Mouse (Mus musculus) heart, embryonic 16.5 days (tissue): ENCODE results near the gene Rcor2. TPM values are rescaled to one million over a fixed set of nuclear protein-coding genes. Genes with fewer than 3 reads are reported as not detected.

ENCODE experiments used
- ATAC-seq: fragments of 200-750 bp; cut with Nextera tagmentation; replicated peaks from 2 replicates; pipeline ENCODE4 v1.8.0; 2017; ENCODE audit warnings: moderate number of reproducible peaks; ENCODE audit not compliant: insufficient read depth, low FRiP score; ENCODE audit errors: extremely low read depth
- H3K27ac ChIP-seq: fragments of 300-500 bp; sonication (generic); 2 replicates; pipeline ENCODE4 v1.5.1; 2014; ENCODE audit warnings: mild to moderate bottlenecking, low read length, control low read depth, moderate library complexity
- H3K27me3 ChIP-seq: fragments of 300-500 bp; sonication (generic); 2 replicates; pipeline ENCODE4 v1.6.1; 2014; ENCODE audit warnings: low read length, mixed read lengths; ENCODE audit not compliant: control insufficient read depth, insufficient read depth
- H3K36me3 ChIP-seq: fragments of 300-500 bp; sonication (generic); 2 replicates; pipeline ENCODE4 v1.6.1; 2014; ENCODE audit not compliant: control insufficient read depth, insufficient read depth
- H3K4me1 ChIP-seq: fragments of 300-500 bp; sonication (generic); 2 replicates; pipeline ENCODE4 v1.6.1; 2014; ENCODE audit warnings: low read length, mixed read lengths; ENCODE audit not compliant: control insufficient read depth, insufficient read depth
- H3K4me2 ChIP-seq: fragments of 300-500 bp; sonication (generic); 2 replicates; pipeline ENCODE4 v1.6.1; 2014; ENCODE audit warnings: low read depth, mild to moderate bottlenecking, control low read depth, low read length
- H3K4me3 ChIP-seq: fragments of 300-500 bp; sonication (generic); 2 replicates; pipeline ENCODE4 v1.5.1; 2014; ENCODE audit warnings: mild to moderate bottlenecking, control low read depth, low read length
- H3K9ac ChIP-seq: fragments of 300-500 bp; sonication (generic); 2 replicates; pipeline ENCODE4 v1.6.1; 2014; ENCODE audit warnings: low read length, control low read depth
- H3K9me3 ChIP-seq: fragments of 300-500 bp; sonication (generic); replicated peaks from 2 replicates; pipeline ENCODE4 v1.6.1; 2016; ENCODE audit warnings: low read length; ENCODE audit not compliant: control insufficient read depth
- WGBS: fragments of 180-500 bp; shearing (Covaris S2); extraction: QIAGEN DNeasy Blood & Tissue Kit; methylation state at CpG from one replicate; pipeline ENCODE4 v1.1.7; 2014; 5-methylcytosine and 5-hydroxymethylcytosine counted together
- polyA plus RNA-seq: library from polyadenylated mRNA; unstranded; fragments of >200 nt; fragmentation: Nextera tagmentation; extraction: Ambion mirVana; gene quantifications from 2 replicates; pipeline ENCODE4 v1.2.1, GENCODE M21; 2015

The Rcor2 gene
- polyA plus RNA-seq, 1 experiment from 2014 or later = 11.9 TPM

DNA sequence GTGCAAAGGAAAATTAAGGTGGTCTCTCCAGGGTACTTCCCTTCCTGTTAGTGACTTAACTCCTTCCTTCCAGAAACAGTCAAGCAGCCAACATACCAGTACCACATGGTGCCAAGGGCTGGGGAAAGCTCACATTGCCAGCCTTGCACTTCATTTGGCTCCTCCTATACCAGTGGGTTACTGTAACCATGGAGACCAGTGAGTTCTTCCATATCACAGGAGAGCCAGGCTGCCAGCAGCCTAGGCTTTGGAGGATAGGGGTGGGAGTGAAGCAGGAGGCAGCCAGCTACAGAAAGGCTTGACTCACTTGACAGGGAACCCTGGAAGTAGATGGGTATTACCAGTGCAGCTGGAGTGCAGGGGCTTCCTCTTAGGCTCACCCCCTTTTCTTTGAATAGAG, 31.9 kb downstream of the Rcor2 start:
- peak; percentile 28; the same call in 1 of the 2 replicates for ATAC-seq
- Histone ChIP-seq H3K9me3 (no peaks in the 10 kb centered on the region), H3K4me1 (peaks cover 35% of the 10 kb centered on the region), H3K9ac (no peak overlapping the region), H3K4me3 (no peak overlapping the region), H3K27me3 (no peaks in the 10 kb centered on the region), H3K27ac (no peak overlapping the region), H3K4me2 (no peak overlapping the region), H3K36me3 (0 out of 2 replicates have a peak, but pooled peaks cover 2% of the 10 kb centered on the region)

DNA sequence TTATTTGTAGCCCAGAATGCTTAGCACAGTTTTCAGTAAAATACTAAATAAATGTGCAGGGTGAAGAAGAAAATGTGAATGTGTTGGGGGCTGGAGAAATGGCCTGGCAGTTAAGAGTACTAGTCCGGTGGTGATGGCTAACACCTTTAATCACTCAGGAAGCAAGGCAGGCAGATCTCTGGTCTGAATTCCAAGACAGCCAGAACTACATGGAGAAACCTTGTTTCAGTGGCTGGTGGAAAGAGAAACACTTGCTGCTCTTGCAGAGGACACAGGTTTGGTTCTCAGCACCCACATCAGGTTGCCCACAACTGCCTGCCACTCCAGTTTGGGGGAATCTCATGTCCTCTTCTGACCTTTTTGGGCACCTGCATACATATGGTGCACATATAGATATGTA, 33.0 kb downstream of the Rcor2 start:
- Histone ChIP-seq H3K27me3 (no peaks in the 10 kb centered on the region), H3K27ac (no peak overlapping the region), H3K4me1 (peaks cover 28% of the 10 kb centered on the region), H3K36me3 (0 out of 2 replicates have a peak, but pooled peaks cover 2% of the 10 kb centered on the region), H3K4me2 (no peak overlapping the region), H3K9ac (no peak overlapping the region), H3K9me3 (no peaks in the 10 kb centered on the region), H3K4me3 (no peak overlapping the region)
- 90% methylated on average over 1 of the region's 1 CpGs for WGBS
- no peak for ATAC-seq

DNA sequence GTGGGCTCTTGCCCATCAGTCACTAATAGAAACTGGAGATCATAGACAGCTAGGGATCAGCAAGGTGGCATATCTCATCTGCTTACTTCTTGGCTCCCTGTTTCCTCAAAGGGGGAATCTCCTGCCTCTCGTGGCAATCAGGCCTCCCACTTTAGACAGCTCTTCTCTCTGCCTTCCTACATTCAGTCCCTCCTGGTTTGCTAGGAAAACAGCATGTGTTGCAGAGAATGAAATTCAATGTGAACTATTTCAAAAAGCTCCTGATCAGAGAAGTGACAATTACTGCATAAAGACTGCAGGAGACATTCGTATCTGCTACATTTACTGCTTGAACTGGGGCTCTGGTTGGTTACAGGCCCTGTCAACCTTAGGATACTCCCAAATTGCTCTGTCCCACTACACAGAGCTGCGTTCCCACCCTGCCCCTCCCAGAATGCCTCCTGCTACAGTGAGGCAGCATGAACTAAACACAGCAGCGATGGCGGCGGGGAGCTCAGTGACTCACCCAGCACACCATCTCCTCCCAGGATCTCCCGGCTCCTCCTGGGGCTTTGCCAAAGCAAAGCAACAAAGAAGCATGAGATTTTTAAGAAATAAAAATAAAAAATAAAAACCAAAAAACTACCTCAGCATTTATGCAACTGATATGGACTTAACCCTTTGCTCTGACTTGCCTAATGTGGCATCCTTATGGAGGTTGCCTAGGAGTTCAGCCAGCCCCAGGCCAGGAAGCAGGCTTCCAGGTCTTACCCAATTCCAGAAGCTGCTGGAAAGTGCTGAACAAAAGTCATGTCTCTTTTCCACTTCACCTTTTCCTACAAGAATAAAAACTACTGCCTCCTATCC, 34.7 kb downstream of the Rcor2 start:
- H3K4me1 ChIP-seq = peaks cover 33% of the 10 kb centered on the region
- ATAC-seq = no peak
- H3K4me3 ChIP-seq = no peak overlapping the region
- H3K27ac ChIP-seq = peak overlapping the region; percentile 21; the same call in 1 of the 2 replicates
- H3K27me3 ChIP-seq = no peaks in the 10 kb centered on the region
- 65% methylated on average over 7 of the region's 7 CpGs for WGBS
- H3K9me3 ChIP-seq = no peaks in the 10 kb centered on the region
- H3K9ac ChIP-seq = no peak overlapping the region
- no peak overlapping the region for H3K4me2 ChIP-seq
- H3K36me3 ChIP-seq = 0 out of 2 replicates have a peak, but pooled peaks cover 2% of the 10 kb centered on the region

DNA sequence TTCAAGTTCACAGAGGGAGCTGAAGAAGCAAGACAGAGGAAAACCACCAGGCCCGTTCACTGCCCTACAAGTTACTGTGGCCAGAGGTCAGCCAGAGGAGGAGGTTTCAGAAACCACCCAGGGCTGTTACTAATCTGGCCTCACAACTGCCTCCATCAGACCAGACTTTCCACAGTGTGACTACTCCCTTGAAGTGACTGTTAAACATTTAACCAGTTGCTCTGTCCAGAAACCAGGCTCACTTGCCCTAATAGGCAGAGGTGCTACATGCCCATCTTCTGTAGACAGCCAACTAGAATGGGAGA, 35.3 kb downstream of the Rcor2 start:
- ATAC-seq = no peak
- H3K36me3 ChIP-seq = 0 out of 2 replicates have a peak, but pooled peaks cover 2% of the 10 kb centered on the region
- no peaks in the 10 kb centered on the region for H3K27me3 ChIP-seq
- no peak overlapping the region for H3K27ac ChIP-seq
- H3K4me1 ChIP-seq = peaks cover 39% of the 10 kb centered on the region
- whole genome bisulfite sequencing = 44% methylated on average over 1 of the region's 1 CpGs
- no peaks in the 10 kb centered on the region for H3K9me3 ChIP-seq
- H3K9ac ChIP-seq = no peak overlapping the region
- no peak overlapping the region for H3K4me3 ChIP-seq
- H3K4me2 ChIP-seq = no peak overlapping the region

DNA sequence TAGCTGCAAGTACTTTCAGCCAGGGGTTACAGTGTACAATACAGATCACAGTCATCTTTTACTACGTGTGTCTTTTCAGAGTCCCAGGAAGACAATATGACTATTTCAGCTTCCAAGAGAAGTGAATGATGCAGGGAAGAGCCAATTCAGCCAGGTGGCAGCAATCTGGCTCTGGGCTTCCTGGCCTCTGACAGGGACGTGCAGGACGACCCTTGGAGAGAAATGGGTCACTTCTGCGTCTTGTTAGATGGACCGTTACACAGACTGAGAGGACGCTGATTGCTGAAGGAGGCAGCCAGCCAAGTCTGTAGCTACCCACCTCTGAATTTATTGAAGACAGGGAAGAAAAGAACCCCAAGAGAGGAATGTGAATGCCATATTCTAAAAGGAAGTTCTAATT, 36.7 kb downstream of the Rcor2 start:
- Histone ChIP-seq H3K27ac (no peak overlapping the region), H3K9ac (no peak overlapping the region), H3K4me2 (no peak overlapping the region), H3K27me3 (no peaks in the 10 kb centered on the region), H3K4me1 (peaks cover 52% of the 10 kb centered on the region), H3K36me3 (0 out of 2 replicates have a peak, but pooled peaks cover 2% of the 10 kb centered on the region), H3K9me3 (no peaks in the 10 kb centered on the region), H3K4me3 (no peak overlapping the region)
- ATAC-seq = no peak
- WGBS = 61% methylated on average over 6 of the region's 6 CpGs

- ATAC-seq = no peak
- Histone ChIP-seq H3K27me3 (no peaks in the 10 kb centered on the region), H3K27ac (peak overlapping the region; percentile 48), H3K4me2 (no peak overlapping the region), H3K9ac (no peak overlapping the region), H3K9me3 (no peaks in the 10 kb centered on the region), H3K4me1 (peaks cover 63% of the 10 kb centered on the region), H3K4me3 (no peak overlapping the region), H3K36me3 (0 out of 2 replicates have a peak, but pooled peaks cover 2% of the 10 kb centered on the region)
- 58% methylated on average over 2 of the region's 2 CpGs for WGBS
Measured at GRCm38 (mm10) chr19:7304801-7305200, 37.7 kb downstream of the Rcor2 start.

DNA sequence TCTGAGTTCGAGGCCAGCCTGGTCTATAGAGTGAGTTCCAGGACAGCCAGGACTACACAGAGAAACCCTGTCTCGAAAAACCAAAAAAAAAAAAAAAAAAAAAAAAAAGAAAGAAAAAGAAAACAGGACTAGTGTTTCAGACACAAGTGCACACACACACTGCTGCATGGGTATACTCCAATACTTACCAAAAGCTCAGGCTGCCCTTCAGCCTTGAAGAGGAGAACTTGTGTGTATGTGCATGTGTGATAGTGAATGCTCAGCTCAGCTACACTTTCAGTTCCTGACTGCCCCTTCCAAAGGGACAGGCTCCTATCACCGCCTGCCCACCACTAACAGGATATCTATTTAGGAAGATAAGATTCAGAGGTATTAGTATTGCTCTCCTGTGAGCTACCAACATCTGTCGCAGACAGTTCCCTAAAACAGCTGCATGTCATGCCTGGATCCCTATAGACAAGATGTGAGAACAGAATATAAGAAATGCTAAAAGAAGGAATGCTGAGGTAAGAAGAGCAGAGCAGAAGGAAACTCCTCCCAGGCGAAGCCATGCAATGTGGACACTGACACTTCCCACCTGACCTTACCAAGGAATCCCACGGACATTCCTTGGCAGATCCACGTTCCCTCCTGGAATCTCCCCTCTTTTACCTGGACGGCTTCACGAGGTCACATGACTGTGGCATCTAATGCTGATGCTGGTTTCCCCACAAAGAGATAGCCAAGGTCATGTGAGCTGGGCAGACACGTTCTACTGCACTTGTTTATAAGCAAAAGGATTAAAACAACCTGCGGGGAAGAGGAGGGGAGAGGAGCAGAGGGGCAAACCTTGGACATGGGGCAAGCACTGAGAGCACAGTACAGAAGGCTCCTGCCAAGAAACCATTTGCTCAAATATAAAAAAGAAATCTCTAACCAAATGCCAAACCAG, 38.5 kb downstream of the Rcor2 start:
- Histone ChIP-seq H3K4me2 (no peak overlapping the region), H3K9me3 (no peaks in the 10 kb centered on the region), H3K4me1 (peaks cover 71% of the 10 kb centered on the region), H3K9ac (no peak overlapping the region), H3K27me3 (no peaks in the 10 kb centered on the region), H3K27ac (0 out of 2 replicates have a peak overlapping the region, but pooled peaks have one; percentile 1), H3K4me3 (no peak overlapping the region), H3K36me3 (0 out of 2 replicates have a peak, but pooled peaks cover 2% of the 10 kb centered on the region)
- ATAC-seq = no peak
- WGBS = 42% methylated on average over 9 of the region's 11 CpGs

GRCm38 (mm10) chr19:7306968-7307367, 39.8 kb downstream of the Rcor2 start:
- H3K4me3 ChIP-seq = no peak overlapping the region
- 42% methylated on average over 3 of the region's 3 CpGs for WGBS
- no peaks in the 10 kb centered on the region for H3K27me3 ChIP-seq
- H3K36me3 ChIP-seq = 0 out of 2 replicates have a peak, but pooled peaks cover 2% of the 10 kb centered on the region
- no peak overlapping the region for H3K4me2 ChIP-seq
- ATAC-seq = no peak
- no peak overlapping the region for H3K27ac ChIP-seq
- H3K9ac ChIP-seq = no peak overlapping the region
- no peaks in the 10 kb centered on the region for H3K9me3 ChIP-seq
- peaks cover 80% of the 10 kb centered on the region for H3K4me1 ChIP-seq
